Mouse (Mus musculus): ENCODE measurements around the gene Alpl. TPM values are rescaled to one million over a fixed set of nuclear protein-coding genes. Genes with fewer than 3 reads are reported as not detected.

Alpl gene
- total and polyA plus RNA-seq, 2 experiments = 5.1 to 7.3 TPM

DNA sequence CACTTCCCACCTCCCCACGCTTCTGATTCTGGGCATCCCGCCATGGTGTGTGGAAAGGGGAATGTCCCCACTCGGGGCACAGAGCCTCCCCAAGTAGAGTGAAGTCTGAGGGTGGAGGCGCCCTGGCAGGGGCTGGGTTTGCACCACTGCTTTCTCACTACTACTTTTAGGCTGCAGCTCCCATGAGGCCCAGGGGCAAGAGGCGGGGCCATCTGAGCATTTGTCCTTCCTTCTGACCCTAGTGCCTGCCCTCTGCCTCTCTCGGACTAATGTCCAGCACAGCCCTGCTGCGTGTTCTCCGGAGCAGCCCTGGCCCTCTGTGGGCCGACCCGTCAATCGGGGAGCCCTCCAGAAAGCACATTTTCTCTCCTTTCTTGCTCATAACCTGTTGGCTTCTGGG lies 72.0 kb downstream of the Alpl start:
- Histone ChIP-seq H3K4me1 (ENCODE audit: control insufficient read depth, insufficient read depth, low read length) (no peaks in the 10 kb centered on the region), H3K79me2 (ENCODE audit: control insufficient read depth, insufficient read depth, low read length) (no peaks in the 10 kb centered on the region), H3K4me3 (ENCODE audit: insufficient read depth, low read depth, low read length) (peak overlapping the region; percentile 54), H3K36me3 (ENCODE audit: control insufficient read depth, insufficient read depth, low read length) (no peaks in the 10 kb centered on the region), H3K27ac (replicated peaks; ENCODE audit: insufficient read depth, low read depth, low read length) (peak overlapping the region; percentile 36), H3K27me3 (ENCODE audit: control insufficient read depth, insufficient read depth, low read length) (no peaks in the 10 kb centered on the region), H3K9ac (ENCODE audit: low read depth, low read length) (peak overlapping the region; percentile 39)
- TF ChIP-seq CTCF (IDR thresholded peaks at IDR 0.05; ENCODE audit: low read depth, low read length) (no peak), POLR2A (IDR thresholded peaks at IDR 0.05; ENCODE audit: extremely low read depth, insufficient read depth, low read length) (no peak)
- WGBS = 37% methylated on average over 11 of the region's 11 CpGs
- DNase-seq (ENCODE audit: extremely low read depth, low read depth, low spot score) = peak; percentile 68

- DNase-seq (ENCODE audit: extremely low read depth, low read depth, low spot score) = no peak
- H3K27me3 ChIP-seq (ENCODE audit: control insufficient read depth, insufficient read depth, low read length) = no peaks in the 10 kb centered on the region
- H3K4me3 ChIP-seq (ENCODE audit: insufficient read depth, low read depth, low read length) = peak overlapping the region; percentile 21; the same call in 1 of the 2 replicates
- H3K4me1 ChIP-seq (ENCODE audit: control insufficient read depth, insufficient read depth, low read length) = no peaks in the 10 kb centered on the region
- WGBS = 64% methylated on average over 25 of the region's 25 CpGs
- no peaks in the 10 kb centered on the region for H3K36me3 ChIP-seq (ENCODE audit: control insufficient read depth, insufficient read depth, low read length)
- no peak overlapping the region for H3K9ac ChIP-seq (ENCODE audit: low read depth, low read length)
- no peak overlapping the region for H3K27ac ChIP-seq (replicated peaks; ENCODE audit: insufficient read depth, low read depth, low read length)
- no peaks in the 10 kb centered on the region for H3K79me2 ChIP-seq (ENCODE audit: control insufficient read depth, insufficient read depth, low read length)
- TF ChIP-seq CTCF (IDR thresholded peaks at IDR 0.05; ENCODE audit: low read depth, low read length) (no peak), POLR2A (IDR thresholded peaks at IDR 0.05; ENCODE audit: extremely low read depth, insufficient read depth, low read length) (no peak)
These were observed 72.7 kb downstream of the Alpl start for GRCm38 (mm10) chr4:137723527-137723926.

GRCm38 (mm10) chr4:137722692-137723427 lies 73.3 kb downstream of the Alpl start:
- DNase-seq (ENCODE audit: extremely low read depth, low read depth, low spot score) = no peak
- Histone ChIP-seq H3K4me1 (ENCODE audit: control insufficient read depth, insufficient read depth, low read length) (no peaks in the 10 kb centered on the region), H3K9ac (ENCODE audit: low read depth, low read length) (no peak overlapping the region), H3K79me2 (ENCODE audit: control insufficient read depth, insufficient read depth, low read length) (no peaks in the 10 kb centered on the region), H3K36me3 (ENCODE audit: control insufficient read depth, insufficient read depth, low read length) (no peaks in the 10 kb centered on the region), H3K27me3 (ENCODE audit: control insufficient read depth, insufficient read depth, low read length) (no peaks in the 10 kb centered on the region), H3K4me3 (ENCODE audit: insufficient read depth, low read depth, low read length) (no peak overlapping the region), H3K27ac (replicated peaks; ENCODE audit: insufficient read depth, low read depth, low read length) (no peak overlapping the region)
- no peak for TF ChIP-seq POLR2A (IDR thresholded peaks at IDR 0.05; ENCODE audit: extremely low read depth, insufficient read depth, low read length)
- peak; percentile 97 for TF ChIP-seq CTCF (IDR thresholded peaks at IDR 0.05; ENCODE audit: low read depth, low read length)
- WGBS = 36% methylated on average over 12 of the region's 12 CpGs

DNA sequence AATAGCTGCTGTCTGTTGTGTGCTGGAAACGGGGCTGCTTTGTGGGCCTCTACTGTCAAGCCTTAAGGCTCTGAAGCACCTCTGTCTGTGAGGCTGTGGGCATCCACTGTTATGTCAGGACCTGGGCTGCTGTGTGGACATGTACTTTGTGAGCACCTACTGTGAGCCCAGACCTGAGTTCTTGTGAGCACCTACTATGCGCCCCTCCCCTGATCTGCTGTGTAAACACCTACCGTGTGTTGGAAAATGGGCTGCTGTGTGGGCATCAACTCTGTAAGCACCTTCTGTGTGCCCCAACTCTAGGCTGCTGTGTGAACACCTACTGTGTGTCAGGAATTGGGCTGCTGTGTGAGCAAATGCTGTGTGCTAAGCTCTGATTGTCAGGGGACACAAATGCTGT lies 74.0 kb downstream of the Alpl start:
- TF ChIP-seq POLR2A (IDR thresholded peaks at IDR 0.05; ENCODE audit: extremely low read depth, insufficient read depth, low read length) = no peak
- no peaks in the 10 kb centered on the region for H3K4me1 ChIP-seq (ENCODE audit: control insufficient read depth, insufficient read depth, low read length)
- DNase-seq (ENCODE audit: extremely low read depth, low read depth, low spot score) = no peak
- H3K9ac ChIP-seq (ENCODE audit: low read depth, low read length) = no peak overlapping the region
- WGBS = 82% methylated on average over 3 of the region's 3 CpGs
- no peaks in the 10 kb centered on the region for H3K79me2 ChIP-seq (ENCODE audit: control insufficient read depth, insufficient read depth, low read length)
- H3K27ac ChIP-seq (replicated peaks; ENCODE audit: insufficient read depth, low read depth, low read length) = no peak overlapping the region
- H3K36me3 ChIP-seq (ENCODE audit: control insufficient read depth, insufficient read depth, low read length) = no peaks in the 10 kb centered on the region
- no peaks in the 10 kb centered on the region for H3K27me3 ChIP-seq (ENCODE audit: control insufficient read depth, insufficient read depth, low read length)
- H3K4me3 ChIP-seq (ENCODE audit: insufficient read depth, low read depth, low read length) = no peak overlapping the region

- Histone ChIP-seq H3K9ac (ENCODE audit: low read depth, low read length) (no peak overlapping the region), H3K4me3 (ENCODE audit: insufficient read depth, low read depth, low read length) (no peak overlapping the region), H3K4me1 (ENCODE audit: control insufficient read depth, insufficient read depth, low read length) (no peaks in the 10 kb centered on the region), H3K79me2 (ENCODE audit: control insufficient read depth, insufficient read depth, low read length) (no peaks in the 10 kb centered on the region), H3K36me3 (ENCODE audit: control insufficient read depth, insufficient read depth, low read length) (no peaks in the 10 kb centered on the region), H3K27me3 (ENCODE audit: control insufficient read depth, insufficient read depth, low read length) (no peaks in the 10 kb centered on the region), H3K27ac (replicated peaks; ENCODE audit: insufficient read depth, low read depth, low read length) (no peak overlapping the region)
- TF ChIP-seq CTCF (IDR thresholded peaks at IDR 0.05; ENCODE audit: low read depth, low read length) (no peak), POLR2A (IDR thresholded peaks at IDR 0.05; ENCODE audit: extremely low read depth, insufficient read depth, low read length) (no peak)
- DNase-seq (ENCODE audit: extremely low read depth, low read depth, low spot score) = no peak
- 91% methylated on average over 15 of the region's 15 CpGs for WGBS
These were observed 74.6 kb downstream of the Alpl start for GRCm38 (mm10) chr4:137721563-137721962.

GRCm38 (mm10) chr4:137719378-137720077 lies 76.7 kb downstream of the Alpl start:
- Histone ChIP-seq H3K79me2 (ENCODE audit: control insufficient read depth, insufficient read depth, low read length) (no peaks in the 10 kb centered on the region), H3K27ac (replicated peaks; ENCODE audit: insufficient read depth, low read depth, low read length) (no peak overlapping the region)

More at GRCm38 (mm10) chr4:137719378-137720077, 76.7 kb downstream of the Alpl start:
- no peak for DNase-seq (ENCODE audit: extremely low read depth, low read depth, low spot score)
- H3K9ac ChIP-seq (ENCODE audit: low read depth, low read length) = no peak overlapping the region
- TF ChIP-seq CTCF (IDR thresholded peaks at IDR 0.05; ENCODE audit: low read depth, low read length) = no peak
- TF ChIP-seq POLR2A (IDR thresholded peaks at IDR 0.05; ENCODE audit: extremely low read depth, insufficient read depth, low read length) = no peak
- no peaks in the 10 kb centered on the region for H3K4me1 ChIP-seq (ENCODE audit: control insufficient read depth, insufficient read depth, low read length)
- WGBS = 74% methylated on average over 15 of the region's 15 CpGs
- no peak overlapping the region for H3K4me3 ChIP-seq (ENCODE audit: insufficient read depth, low read depth, low read length)
- H3K36me3 ChIP-seq (ENCODE audit: control insufficient read depth, insufficient read depth, low read length) = no peaks in the 10 kb centered on the region
- H3K27me3 ChIP-seq (ENCODE audit: control insufficient read depth, insufficient read depth, low read length) = no peaks in the 10 kb centered on the region
